Mouse (Mus musculus) natural killer cell, adult 2 months (primary cell): ENCODE results near the gene Nbas.

Experiments used
- DNase-seq, 2 experiments: peaks; one replicate each; pipeline ENCODE4 v3.0.0; 2022; ENCODE audit warnings: low spot score in 2 of 2

Gene Nbas

DNA sequence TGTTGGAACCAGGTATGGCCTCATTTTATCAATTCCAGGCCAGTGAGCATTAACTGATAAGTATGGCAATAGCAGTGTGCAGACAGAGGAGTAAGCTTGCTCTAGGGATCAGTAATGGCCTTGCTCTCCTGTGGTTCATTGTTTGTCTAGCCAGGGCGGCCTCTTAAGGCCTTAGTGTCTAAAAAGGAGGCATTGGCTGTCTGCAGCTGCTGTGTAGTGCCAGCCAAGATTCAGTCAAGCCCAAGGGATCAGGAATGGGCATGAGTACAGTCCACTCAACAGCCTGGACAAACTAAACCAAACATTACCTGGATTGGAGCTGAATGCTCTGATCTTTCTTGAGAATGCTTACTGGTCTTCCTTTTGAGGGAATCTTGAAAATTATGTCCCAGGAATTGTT lies 120.7 kb downstream of the Nbas start:
- no peak for DNase-seq

DNA sequence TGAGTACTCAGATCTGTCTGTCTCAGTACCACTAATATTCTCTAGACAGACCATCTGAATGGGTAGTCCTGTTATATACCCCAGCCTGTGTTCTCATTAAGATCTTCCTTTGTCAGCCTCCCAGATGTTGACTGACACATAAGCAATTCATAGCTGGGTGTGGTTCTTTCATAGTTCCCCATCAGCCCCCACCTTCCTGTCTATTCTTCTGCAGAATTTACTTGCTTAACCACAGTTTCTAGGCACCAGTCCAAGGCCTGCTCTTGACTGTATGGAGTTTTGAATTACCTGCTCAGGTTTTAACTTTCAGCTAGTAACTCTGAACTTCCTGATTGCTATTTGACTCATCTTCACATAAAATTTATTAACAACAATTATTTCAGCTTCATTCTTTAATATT lies 141.3 kb downstream of the Nbas start:
- no peak for DNase-seq

DNA sequence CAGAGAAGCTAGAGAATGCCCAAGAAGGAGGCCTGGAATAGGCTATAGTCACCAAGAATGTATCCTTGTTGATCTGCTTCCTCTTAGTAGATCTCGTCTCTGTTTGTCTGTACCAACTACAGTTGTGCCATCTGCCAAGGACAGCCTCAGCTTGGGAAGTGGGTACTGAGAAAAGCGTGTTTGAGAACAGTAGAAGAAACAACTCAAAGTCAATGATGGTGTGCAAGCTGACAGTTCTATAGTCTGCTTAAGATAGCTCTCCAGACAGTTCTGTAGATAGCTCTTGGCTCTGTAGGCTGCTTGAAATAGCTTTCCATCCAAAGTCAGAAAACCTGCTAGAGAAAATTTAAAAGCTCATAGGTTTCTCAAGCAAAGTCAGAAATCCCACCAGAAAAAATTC lies 149.7 kb downstream of the Nbas start:
- no peak for DNase-seq

DNA sequence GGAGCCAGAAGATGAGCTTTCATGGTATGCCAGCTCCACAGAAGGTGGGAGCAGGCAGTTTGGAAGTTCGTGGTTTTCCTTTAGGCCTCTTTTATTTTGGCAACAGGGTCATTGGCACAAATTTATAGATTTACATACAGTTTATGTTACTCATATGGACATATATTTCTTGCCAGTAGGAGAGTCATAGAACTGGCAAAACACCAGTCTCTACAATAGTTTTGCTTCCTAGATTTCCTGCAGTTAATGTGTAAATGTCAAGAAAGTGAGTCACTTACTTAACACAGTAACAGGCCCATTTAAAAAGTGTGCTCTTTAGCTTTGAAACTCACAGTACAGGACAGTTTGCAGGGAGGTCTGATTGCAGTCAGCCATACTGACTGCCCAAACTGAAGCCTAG lies 161.3 kb downstream of the Nbas start:
- no peak for DNase-seq

GRCm38 (mm10) chr12:13444653-13445431 lies 175.9 kb downstream of the Nbas start:
- no peak for DNase-seq

DNA sequence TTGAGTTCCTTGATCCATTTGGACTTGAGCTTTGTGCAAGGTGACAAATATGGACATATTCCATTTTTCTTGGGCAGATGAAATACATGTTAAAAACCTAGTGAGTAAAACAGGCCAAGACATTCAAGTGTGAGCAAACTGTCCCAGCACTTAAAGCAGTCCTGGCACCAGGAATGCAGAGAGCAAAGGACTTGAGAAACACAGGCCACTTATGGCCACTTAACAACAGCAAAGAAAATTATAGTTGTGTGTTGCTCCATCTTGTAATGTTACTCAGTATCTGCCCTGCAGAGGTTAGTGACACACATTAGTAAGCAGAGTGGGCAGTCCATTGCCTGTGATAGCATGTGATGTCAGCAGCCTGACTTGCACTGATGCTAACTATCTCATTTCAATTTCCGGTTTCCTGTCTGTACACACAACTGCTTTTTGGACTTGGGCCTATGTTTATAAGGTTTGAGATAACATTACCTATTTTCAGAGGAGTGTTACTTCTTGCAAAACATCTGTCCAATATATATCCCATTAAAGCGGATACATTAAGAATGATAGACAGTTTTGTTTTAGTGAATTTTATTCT lies 176.6 kb downstream of the Nbas start:
- no peak for DNase-seq

- no peak for DNase-seq
These were observed 180.0 kb downstream of the Nbas start for GRCm38 (mm10) chr12:13448916-13449315.

- no peak for DNase-seq
These were observed 183.1 kb downstream of the Nbas start for GRCm38 (mm10) chr12:13452050-13452449.

- DNase-seq: no peak
These were observed 191.4 kb downstream of the Nbas start for GRCm38 (mm10) chr12:13460223-13460853.

DNA sequence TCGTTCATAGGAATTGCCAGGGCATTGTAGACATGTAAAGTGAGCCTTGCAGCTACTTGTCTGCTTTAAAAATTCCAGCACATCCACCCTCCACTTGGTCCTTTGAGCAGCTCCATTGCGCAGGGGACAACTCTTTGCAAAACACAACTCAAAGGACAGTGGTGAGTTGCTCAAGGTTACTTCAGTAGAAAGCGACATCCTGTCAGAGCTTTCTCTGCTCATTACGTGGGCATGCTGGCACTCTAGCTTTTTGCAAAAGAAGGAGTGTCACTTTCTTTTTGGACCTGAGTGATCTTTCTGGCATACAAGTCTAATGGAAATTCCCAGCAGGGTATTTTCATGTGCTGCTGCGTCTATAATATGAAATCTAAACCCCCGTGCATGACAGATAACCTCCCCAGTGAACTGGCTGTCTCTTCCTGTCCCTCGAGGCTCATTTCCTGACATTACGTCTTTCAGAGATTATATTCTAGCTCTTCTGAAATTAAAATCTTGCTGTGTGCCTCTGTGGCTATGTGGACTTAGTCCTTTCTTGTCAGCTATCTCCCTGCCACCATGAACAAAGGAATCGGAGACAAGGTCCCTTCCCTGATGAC lies 192.7 kb downstream of the Nbas start:
- no peak for DNase-seq

DNA sequence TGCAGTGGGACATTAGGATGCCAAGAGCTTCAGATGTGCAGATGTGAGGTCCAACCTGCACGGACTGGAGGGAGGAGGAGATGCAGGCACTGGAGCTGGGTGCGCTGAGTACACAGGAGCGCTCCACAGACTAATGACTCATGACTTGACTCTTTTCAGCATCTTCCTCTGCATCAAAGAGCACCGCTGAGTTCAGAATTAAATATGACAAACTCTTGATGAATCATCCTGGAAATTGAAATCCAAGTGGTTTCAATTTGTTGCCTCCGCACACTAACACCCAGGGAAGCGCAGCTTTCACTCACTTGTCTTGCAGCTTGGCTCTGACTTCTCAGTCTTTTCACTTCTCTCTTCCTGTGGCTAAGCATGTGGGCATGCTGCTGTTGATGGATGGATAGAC lies 193.5 kb downstream of the Nbas start:
- DNase-seq: no peak

DNA sequence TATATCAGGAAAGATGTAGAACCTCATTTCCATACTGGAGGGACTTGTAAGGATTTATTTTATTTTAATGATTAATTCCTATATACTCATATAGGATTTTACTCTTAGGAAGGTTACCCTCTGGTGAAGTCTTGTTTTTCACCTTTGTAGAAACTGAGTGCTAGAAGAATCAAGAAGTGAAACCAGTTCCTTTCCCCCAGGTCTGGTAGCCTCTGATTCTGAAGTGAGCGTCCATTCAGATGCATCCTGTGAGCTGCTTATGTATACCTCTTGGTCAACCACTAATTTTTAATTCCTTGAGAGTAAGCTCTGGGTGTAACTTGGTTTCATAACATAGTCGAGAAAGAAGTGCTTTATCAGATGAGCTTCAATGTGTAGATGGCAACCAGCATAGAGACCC lies 196.6 kb downstream of the Nbas start:
- DNase-seq: no peak

DNA sequence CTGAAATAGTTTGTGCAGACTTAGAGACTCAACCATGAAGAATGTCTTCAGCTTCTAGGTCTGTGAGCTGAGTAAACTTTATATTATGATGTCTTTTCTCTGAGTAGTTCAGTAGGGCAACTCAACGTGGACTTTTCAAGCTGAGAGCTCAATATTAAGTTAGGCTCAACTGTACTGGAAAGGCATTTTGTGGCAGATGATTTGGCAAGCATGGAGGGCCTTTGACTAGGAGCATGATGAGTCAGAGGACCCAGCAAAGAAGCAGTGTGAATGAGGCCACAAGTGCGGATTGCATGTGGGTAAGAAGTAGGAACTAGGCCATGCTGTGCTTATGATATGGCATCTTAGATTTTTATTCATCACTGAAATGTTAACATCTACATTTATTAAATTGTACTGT lies 205.9 kb downstream of the Nbas start:
- no peak for DNase-seq

DNA sequence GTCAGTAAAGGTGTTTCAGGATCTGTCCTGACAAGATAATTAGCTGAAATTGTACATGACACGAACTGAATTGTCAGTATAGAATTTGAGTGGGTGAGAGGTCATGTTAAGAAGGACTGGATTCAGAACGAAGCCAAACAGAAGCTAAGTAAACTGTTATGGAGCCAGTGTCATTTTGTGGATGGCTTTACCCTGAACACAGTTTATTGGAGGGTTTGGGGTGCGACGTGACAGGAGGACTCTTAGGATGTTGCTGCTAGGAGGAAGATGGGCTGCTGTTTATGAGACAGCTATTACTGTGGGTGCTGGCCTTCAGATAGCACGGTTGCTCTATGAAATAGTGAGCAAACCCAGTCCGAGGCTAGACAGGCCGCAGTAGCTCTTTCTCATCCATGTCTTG lies 210.2 kb downstream of the Nbas start:
- DNase-seq: no peak

DNA sequence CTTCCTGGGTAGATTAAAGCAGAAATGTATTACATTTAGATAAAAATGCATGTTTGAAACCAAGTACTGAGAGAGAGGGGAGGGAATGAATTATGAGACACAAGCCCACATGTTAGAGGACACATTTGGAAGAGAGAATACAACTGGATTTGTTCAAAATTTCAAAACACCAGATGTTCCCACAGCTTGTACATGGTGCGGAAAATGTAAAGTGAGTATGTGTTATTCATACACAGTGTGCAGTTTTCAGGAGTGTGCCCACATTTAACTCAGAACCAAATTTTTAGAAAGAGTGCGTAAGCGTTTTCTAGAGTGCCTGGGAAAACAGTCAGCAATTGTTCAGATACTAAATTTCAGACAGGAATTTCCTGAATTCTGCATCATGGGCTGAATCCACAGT lies 217.3 kb downstream of the Nbas start:
- no peak for DNase-seq

GRCm38 (mm10) chr12:13497211-13497610 lies 228.3 kb downstream of the Nbas start:
- DNase-seq: no peak

DNA sequence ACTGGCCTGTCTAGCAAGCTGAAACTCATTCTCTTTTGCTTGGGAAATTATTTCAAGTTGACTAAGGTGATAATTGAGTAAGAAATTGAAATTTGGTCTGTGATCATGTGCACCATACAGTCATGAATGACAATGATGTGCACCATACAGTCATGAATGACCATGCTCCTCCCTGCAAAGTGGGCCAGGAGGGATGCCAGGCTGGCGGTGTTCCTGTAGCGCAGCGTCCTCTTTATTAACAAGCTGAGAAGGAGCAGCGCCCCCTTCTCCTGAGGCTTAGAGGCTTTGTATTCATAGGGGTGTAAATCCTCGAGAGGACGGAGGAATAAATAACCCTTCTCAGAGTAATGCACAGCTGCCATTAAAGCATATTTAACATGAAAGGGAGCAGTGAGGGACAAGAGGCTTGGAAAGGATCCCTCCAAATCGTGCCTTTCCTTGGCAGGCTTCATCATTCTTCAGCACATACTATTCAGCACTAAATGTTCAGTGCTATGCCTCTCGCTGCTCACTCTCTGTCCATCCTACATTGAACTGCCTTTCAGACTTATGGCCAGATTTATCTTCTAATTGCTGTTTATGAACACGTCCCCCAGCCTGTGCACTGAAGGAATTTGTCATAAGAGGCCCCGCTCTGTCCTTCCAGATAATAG lies 230.4 kb downstream of the Nbas start:
- DNase-seq: no peak

DNA sequence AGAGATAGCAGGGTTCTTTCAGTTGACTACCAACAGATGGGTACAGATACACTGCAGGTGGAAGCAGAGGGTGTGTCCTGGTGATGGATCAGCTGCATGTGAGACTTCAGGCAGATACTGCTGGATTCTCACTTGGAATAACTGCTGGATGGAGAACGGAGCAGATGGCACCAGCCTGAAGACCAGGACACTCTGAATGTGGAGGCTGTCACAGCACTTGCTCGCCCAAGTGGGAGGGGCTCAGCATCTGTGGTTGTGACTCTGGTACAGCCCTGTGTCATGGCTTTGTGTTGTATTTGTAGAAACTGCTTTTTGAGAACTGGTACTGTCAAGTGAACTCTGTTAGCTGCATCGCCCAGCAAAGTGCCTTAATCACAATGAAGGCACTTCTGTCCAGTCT lies 231.3 kb downstream of the Nbas start:
- DNase-seq: no peak

GRCm38 (mm10) chr12:13504771-13505444 lies 236.0 kb downstream of the Nbas start:
- DNase-seq: no peak

GRCm38 (mm10) chr12:13518082-13518481 lies 249.1 kb downstream of the Nbas start:
- no peak for DNase-seq

DNA sequence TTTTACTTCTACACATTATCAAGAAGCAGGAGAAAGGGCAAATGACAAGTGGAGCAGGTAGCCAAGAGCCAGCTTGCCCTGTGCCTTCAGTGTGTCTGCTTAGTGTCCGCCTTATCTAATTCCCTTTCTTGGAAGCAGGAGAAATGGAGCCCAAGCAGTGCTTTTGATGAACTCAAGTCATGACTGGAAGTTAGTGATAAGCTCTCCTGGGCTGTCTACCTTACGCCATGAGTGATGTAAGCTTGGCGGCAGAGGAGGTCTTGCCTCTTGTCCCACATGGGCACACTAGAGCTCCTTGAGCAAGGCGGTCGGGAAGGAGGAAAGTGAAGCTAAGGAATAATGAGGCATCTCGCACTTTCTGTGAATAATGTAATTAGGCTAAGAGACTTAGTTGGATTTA lies 250.5 kb downstream of the Nbas start:
- DNase-seq: no peak
